Mouse (Mus musculus): ENCODE measurements around the gene Kpna4. TPM values are rescaled to one million over a fixed set of nuclear protein-coding genes. Genes with fewer than 3 reads are reported as not detected.

Gene Kpna4
- total and polyA plus RNA-seq, 3 experiments = 14.4 to 126 (median 66.7) TPM

DNA sequence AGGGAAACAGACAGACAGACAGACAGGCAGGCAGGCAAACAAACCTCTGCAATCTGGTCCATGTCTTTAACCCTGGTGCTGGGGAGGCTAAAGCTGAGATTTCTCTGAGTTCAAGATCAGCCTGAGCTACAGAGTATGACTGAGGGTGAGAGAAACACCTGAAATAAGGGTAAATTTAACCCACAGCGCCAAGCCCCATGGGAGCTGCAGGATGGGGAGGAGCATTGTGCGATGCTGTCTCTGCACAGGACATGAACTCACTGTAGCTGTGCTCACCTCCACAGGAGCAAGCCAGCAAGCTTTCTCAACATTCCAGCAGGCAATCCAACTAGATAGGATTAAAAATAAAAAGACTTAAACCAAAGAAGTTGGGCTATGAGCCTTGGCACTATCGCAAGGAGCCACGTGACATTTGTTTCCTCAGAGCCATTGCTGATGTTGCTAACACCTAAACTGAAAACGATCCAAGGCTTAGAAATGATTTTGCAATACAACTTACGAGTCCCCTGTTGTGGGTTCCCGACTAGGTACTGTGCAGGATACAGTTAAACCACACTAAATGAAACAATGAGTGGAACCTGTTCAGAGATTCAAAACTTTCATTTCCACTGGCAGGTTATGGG lies 15.6 kb upstream of the Kpna4 start:
- no peaks in the 10 kb centered on the region for H3K36me3 ChIP-seq (replicated peaks)
- DNase-seq (ENCODE audit: low spot score) (no peak), ATAC-seq (ENCODE audit: extremely low read depth, insufficient number of reproducible peaks, low FRiP score, poor library complexity, severe bottlenecking) (no peak)
- no peaks in the 10 kb centered on the region for H3K4me1 ChIP-seq (ENCODE audit: insufficient read depth, low read depth, low read length)
- H3K9me3 ChIP-seq (replicated peaks) = no peaks in the 10 kb centered on the region
- no peak for TF ChIP-seq CTCF (IDR thresholded peaks at IDR 0.05; ENCODE audit: low read depth, low read length)
- TF ChIP-seq GATA1 (IDR thresholded peaks at IDR 0.05; ENCODE audit: borderline replicate concordance, low read length) = no peak
- no peak for TF ChIP-seq POLR2AphosphoS5 (IDR thresholded peaks at IDR 0.05; ENCODE audit: insufficient replicate concordance, low read depth, low read length)
- TF ChIP-seq TAL1 (conservative IDR thresholded peaks at IDR 0.05; ENCODE audit: low read depth, low read length) = no peak
- TF ChIP-seq GATA2 (IDR thresholded peaks at IDR 0.05; ENCODE audit: borderline replicate concordance, low read depth, low read length) = no peak
- H3K27me3 ChIP-seq (ENCODE audit: insufficient read depth, low read length) = peaks cover 8% of the 10 kb centered on the region
- no peak overlapping the region for H3K4me3 ChIP-seq (ENCODE audit: low read depth, low read length)

DNA sequence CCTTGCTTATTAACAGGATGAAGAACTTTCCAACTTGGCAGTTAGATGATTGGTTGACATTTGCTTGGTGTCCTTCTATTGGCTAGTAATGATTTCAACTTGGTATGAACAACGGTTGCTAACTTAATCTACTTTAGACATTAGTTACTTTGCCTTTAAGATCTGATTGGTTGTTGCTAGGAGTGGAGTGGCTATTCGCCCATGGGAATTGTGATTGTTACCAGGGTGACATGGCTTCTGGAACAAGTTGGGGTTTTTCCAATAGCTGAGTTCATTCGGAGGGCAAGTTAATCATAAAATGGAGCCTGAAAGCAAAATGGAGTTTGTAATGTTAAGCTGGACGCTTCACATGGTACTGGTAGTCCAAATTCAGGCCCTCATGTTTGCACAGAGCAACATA lies 13.9 kb upstream of the Kpna4 start:
- TF ChIP-seq TAL1 (conservative IDR thresholded peaks at IDR 0.05; ENCODE audit: low read depth, low read length) (no peak), CTCF (IDR thresholded peaks at IDR 0.05; ENCODE audit: low read depth, low read length) (no peak), GATA1 (IDR thresholded peaks at IDR 0.05; ENCODE audit: borderline replicate concordance, low read length) (no peak), POLR2AphosphoS5 (IDR thresholded peaks at IDR 0.05; ENCODE audit: insufficient replicate concordance, low read depth, low read length) (no peak), GATA2 (IDR thresholded peaks at IDR 0.05; ENCODE audit: borderline replicate concordance, low read depth, low read length) (no peak)
- DNase-seq (ENCODE audit: low spot score) (no peak), ATAC-seq (ENCODE audit: extremely low read depth, insufficient number of reproducible peaks, low FRiP score, poor library complexity, severe bottlenecking) (no peak)
- Histone ChIP-seq H3K4me3 (ENCODE audit: low read depth, low read length) (no peak overlapping the region), H3K27me3 (ENCODE audit: insufficient read depth, low read length) (peaks cover 8% of the 10 kb centered on the region), H3K4me1 (ENCODE audit: insufficient read depth, low read depth, low read length) (no peaks in the 10 kb centered on the region), H3K9me3 (replicated peaks) (no peaks in the 10 kb centered on the region), H3K36me3 (replicated peaks) (no peaks in the 10 kb centered on the region)

DNA sequence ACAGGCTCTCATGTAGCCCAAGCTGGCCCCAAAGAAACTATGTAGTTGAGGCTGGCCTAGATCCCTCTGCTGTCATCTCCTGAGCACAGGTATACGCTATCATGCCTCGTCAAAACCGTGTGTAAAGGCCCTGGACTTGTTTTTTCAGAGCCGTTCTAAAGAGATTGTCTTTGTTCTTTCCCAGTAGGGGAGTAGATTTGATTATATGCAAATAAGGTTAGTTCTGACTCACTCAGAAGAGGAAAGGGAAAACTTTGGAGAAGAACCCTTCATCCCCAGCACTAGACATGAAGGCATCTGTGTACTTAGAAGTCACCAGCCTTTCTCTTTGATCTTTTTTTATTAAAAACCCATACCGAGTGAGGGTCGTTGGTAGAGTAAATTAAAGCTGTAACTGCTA lies 9.1 kb upstream of the Kpna4 start:
- H3K4me3 ChIP-seq (ENCODE audit: low read depth, low read length) = no peak overlapping the region
- no peak for DNase-seq (ENCODE audit: low spot score)

DNA sequence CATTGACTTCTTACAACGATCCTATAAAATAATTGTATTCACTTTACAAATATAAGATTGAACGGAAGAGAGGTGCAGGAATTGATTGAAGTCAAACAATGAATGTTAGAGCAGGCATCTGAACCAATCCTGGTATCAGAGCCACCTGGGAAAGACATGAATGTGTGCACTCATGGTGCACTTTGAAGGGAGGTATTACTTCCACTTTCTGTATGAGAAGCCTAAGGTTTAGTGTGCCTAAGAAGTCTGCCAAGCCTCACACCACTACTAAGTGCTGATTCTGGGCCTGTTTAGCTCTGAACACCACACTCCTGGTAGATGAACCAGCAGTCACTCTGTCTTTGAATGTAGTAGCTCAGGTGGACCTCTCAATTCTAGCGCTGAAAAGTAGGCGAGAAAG lies 4.1 kb upstream of the Kpna4 start:
- Histone ChIP-seq H3K27me3 (ENCODE audit: insufficient read depth, low read length) (peaks cover 11% of the 10 kb centered on the region; the same call in 1 of the 2 replicates), H3K4me1 (ENCODE audit: insufficient read depth, low read depth, low read length) (peaks cover 8% of the 10 kb centered on the region; the same call in 1 of the 2 replicates), H3K9me3 (replicated peaks) (no peaks in the 10 kb centered on the region), H3K36me3 (replicated peaks) (no peaks in the 10 kb centered on the region), H3K4me3 (ENCODE audit: low read depth, low read length) (no peak overlapping the region)
- TF ChIP-seq CTCF (IDR thresholded peaks at IDR 0.05; ENCODE audit: low read depth, low read length) (no peak), GATA2 (IDR thresholded peaks at IDR 0.05; ENCODE audit: borderline replicate concordance, low read depth, low read length) (no peak), TAL1 (conservative IDR thresholded peaks at IDR 0.05; ENCODE audit: low read depth, low read length) (no peak), POLR2AphosphoS5 (IDR thresholded peaks at IDR 0.05; ENCODE audit: insufficient replicate concordance, low read depth, low read length) (no peak), GATA1 (IDR thresholded peaks at IDR 0.05; ENCODE audit: borderline replicate concordance, low read length) (no peak)
- DNase-seq (ENCODE audit: low spot score) = no peak
- ATAC-seq (ENCODE audit: extremely low read depth, insufficient number of reproducible peaks, low FRiP score, poor library complexity, severe bottlenecking) = no peak

More for the DNA sequence above, 9.1 kb upstream of the Kpna4 start:
- Histone ChIP-seq H3K9me3 (replicated peaks) (no peaks in the 10 kb centered on the region), H3K4me1 (ENCODE audit: insufficient read depth, low read depth, low read length) (peaks cover under 1% of the 10 kb centered on the region; the same call in 1 of the 2 replicates), H3K27me3 (ENCODE audit: insufficient read depth, low read length) (peaks cover 14% of the 10 kb centered on the region), H3K36me3 (replicated peaks) (no peaks in the 10 kb centered on the region)
- no peak for TF ChIP-seq CTCF (IDR thresholded peaks at IDR 0.05; ENCODE audit: low read depth, low read length)
- TF ChIP-seq GATA1 (IDR thresholded peaks at IDR 0.05; ENCODE audit: borderline replicate concordance, low read length) = no peak
- TF ChIP-seq POLR2AphosphoS5 (IDR thresholded peaks at IDR 0.05; ENCODE audit: insufficient replicate concordance, low read depth, low read length) = no peak
- TF ChIP-seq GATA2 (IDR thresholded peaks at IDR 0.05; ENCODE audit: borderline replicate concordance, low read depth, low read length) = no peak
- TF ChIP-seq TAL1 (conservative IDR thresholded peaks at IDR 0.05; ENCODE audit: low read depth, low read length) = no peak
- ATAC-seq (ENCODE audit: extremely low read depth, insufficient number of reproducible peaks, low FRiP score, poor library complexity, severe bottlenecking) = no peak

DNA sequence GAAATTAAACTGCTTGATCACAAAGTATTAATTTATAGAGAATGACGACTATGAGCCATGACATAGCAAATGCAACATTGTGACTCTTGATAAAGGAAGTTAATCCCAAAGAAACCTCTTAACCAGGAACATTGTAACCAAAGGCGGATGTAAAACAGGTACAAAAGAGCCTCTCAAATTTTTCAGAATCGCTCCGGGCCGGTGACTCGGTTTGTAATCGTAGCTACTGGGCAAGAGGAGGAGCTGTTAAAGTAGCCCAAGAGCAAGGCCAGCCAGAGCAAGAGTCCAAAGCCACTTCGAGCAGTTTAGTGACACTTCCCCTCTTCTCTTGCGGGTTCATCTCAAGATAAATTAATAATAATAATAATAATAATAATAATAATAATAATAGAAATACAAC lies 780 bp upstream of the Kpna4 start:
- DNase-seq (ENCODE audit: low spot score) (no peak), ATAC-seq (ENCODE audit: extremely low read depth, insufficient number of reproducible peaks, low FRiP score, poor library complexity, severe bottlenecking) (no peak)
- H3K4me1 ChIP-seq (ENCODE audit: insufficient read depth, low read depth, low read length) = peaks cover 18% of the 10 kb centered on the region
- TF ChIP-seq CTCF (IDR thresholded peaks at IDR 0.05; ENCODE audit: low read depth, low read length) = no peak
- H3K9me3 ChIP-seq (replicated peaks) = no peaks in the 10 kb centered on the region
- H3K36me3 ChIP-seq (replicated peaks) = no peaks in the 10 kb centered on the region
- peak overlapping the region; percentile 84; the same call in 1 of the 2 replicates for H3K4me3 ChIP-seq (ENCODE audit: low read depth, low read length)
- peaks cover 3% of the 10 kb centered on the region; the same call in 1 of the 2 replicates for H3K27me3 ChIP-seq (ENCODE audit: insufficient read depth, low read length)

DNA sequence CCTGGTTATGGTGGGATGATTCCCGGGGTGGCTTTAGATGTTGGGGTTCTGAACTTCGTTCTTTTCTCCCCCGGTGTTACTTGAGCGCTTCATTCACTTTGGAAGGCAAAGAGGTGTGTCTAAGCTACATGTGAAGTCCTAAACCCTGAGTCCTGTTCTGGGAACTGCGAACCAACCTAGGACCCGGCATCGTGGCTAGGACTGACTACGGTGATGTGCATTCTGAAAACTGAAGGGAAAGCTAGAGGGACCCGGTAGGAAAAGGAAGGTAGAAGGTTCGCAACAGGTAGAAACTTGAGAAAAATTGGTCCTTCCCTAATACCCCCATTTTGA lies 399 bp upstream of the Kpna4 start:
- DNase-seq (ENCODE audit: low spot score) = no peak
- ATAC-seq (ENCODE audit: extremely low read depth, insufficient number of reproducible peaks, low FRiP score, poor library complexity, severe bottlenecking) = 0 out of 2 replicates have a peak, but pooled peaks have one; percentile 15
- H3K27me3 ChIP-seq (ENCODE audit: insufficient read depth, low read length) = peaks cover 3% of the 10 kb centered on the region; the same call in 1 of the 2 replicates
- no peaks in the 10 kb centered on the region for H3K9me3 ChIP-seq (replicated peaks)
- peaks cover 18% of the 10 kb centered on the region for H3K4me1 ChIP-seq (ENCODE audit: insufficient read depth, low read depth, low read length)
- no peak for TF ChIP-seq TAL1 (conservative IDR thresholded peaks at IDR 0.05; ENCODE audit: low read depth, low read length)
- no peak for TF ChIP-seq GATA2 (IDR thresholded peaks at IDR 0.05; ENCODE audit: borderline replicate concordance, low read depth, low read length)
- TF ChIP-seq POLR2AphosphoS5 (IDR thresholded peaks at IDR 0.05; ENCODE audit: insufficient replicate concordance, low read depth, low read length) = no peak
- TF ChIP-seq GATA1 (IDR thresholded peaks at IDR 0.05; ENCODE audit: borderline replicate concordance, low read length) = no peak
- TF ChIP-seq CTCF (IDR thresholded peaks at IDR 0.05; ENCODE audit: low read depth, low read length) = no peak
- peak overlapping the region; percentile 84 for H3K4me3 ChIP-seq (ENCODE audit: low read depth, low read length)
- no peaks in the 10 kb centered on the region for H3K36me3 ChIP-seq (replicated peaks)

Data from G1E (cell line).